Mouse (Mus musculus) thymus, adult 2 months (tissue): ENCODE data around the gene Olfr465-ps1. TPM values are rescaled to one million over a fixed set of nuclear protein-coding genes. Genes with fewer than 3 reads are reported as not detected.

ENCODE experiments used
- DNase-seq: peaks from one replicate; pipeline ENCODE4 v3.0.0; 2021
- H3K27ac ChIP-seq: fragments of 200-500 bp; 2 replicates; pipeline ENCODE4 v1.5.1; 2012; ENCODE audit warnings: low read length, control low read depth; ENCODE audit not compliant: control insufficient read depth, insufficient read depth
- H3K27me3 ChIP-seq: fragments of 200-500 bp; 2 replicates; pipeline ENCODE4 v1.6.1; 2012; ENCODE audit warnings: mild to moderate bottlenecking, low read length, moderate library complexity, mixed read lengths; ENCODE audit not compliant: control insufficient read depth, insufficient read depth
- H3K36me3 ChIP-seq: fragments of 200-500 bp; 2 replicates; pipeline ENCODE4 v1.6.1; 2012; ENCODE audit warnings: mild to moderate bottlenecking, low read length, moderate library complexity; ENCODE audit not compliant: control insufficient read depth, insufficient read depth
- H3K4me1 ChIP-seq: fragments of 200-500 bp; replicated peaks from 2 replicates; pipeline ENCODE4 v1.6.1; 2012; ENCODE audit warnings: low read length; ENCODE audit not compliant: control insufficient read depth, insufficient read depth
- H3K4me3 ChIP-seq: fragments of 200-500 bp; 2 replicates; pipeline ENCODE4 v1.5.1; 2012; ENCODE audit warnings: mild to moderate bottlenecking, low read length, control low read depth, moderate library complexity; ENCODE audit not compliant: control insufficient read depth, insufficient read depth
- CTCF ChIP-seq: fragments of 200-500 bp; IDR thresholded peaks from 2 replicates; pipeline ENCODE4 v1.5.1; 2012; ENCODE audit warnings: mild to moderate bottlenecking, control low read depth, low read length, moderate library complexity, borderline replicate concordance; ENCODE audit not compliant: control insufficient read depth, poor library complexity, insufficient read depth; ENCODE audit errors: extremely low read depth
- POLR2A ChIP-seq: fragments of 200-500 bp; IDR thresholded peaks from 2 replicates; pipeline ENCODE4 v1.6.1; 2012; ENCODE audit warnings: mild to moderate bottlenecking, low read length, control low read depth, moderate library complexity; ENCODE audit not compliant: control insufficient read depth, poor library complexity, insufficient read depth; ENCODE audit errors: extremely low read depth
- WGBS: fragments of 180-500 bp; shearing (Covaris S2); methylation state at CpG from one replicate; pipeline ENCODE4 v1.1.7; 2018; 5-methylcytosine and 5-hydroxymethylcytosine counted together
- polyA plus RNA-seq: library from polyadenylated mRNA; depleted of rRNA; stranded (reverse); fragments of >200 nt; gene quantifications from 2 replicates; pipeline ENCODE4 v1.2.3, GENCODE M21; 2012; rRNA removed

Olfr465-ps1 gene
- polyA plus RNA-seq, 1 experiment, result not detected

DNA sequence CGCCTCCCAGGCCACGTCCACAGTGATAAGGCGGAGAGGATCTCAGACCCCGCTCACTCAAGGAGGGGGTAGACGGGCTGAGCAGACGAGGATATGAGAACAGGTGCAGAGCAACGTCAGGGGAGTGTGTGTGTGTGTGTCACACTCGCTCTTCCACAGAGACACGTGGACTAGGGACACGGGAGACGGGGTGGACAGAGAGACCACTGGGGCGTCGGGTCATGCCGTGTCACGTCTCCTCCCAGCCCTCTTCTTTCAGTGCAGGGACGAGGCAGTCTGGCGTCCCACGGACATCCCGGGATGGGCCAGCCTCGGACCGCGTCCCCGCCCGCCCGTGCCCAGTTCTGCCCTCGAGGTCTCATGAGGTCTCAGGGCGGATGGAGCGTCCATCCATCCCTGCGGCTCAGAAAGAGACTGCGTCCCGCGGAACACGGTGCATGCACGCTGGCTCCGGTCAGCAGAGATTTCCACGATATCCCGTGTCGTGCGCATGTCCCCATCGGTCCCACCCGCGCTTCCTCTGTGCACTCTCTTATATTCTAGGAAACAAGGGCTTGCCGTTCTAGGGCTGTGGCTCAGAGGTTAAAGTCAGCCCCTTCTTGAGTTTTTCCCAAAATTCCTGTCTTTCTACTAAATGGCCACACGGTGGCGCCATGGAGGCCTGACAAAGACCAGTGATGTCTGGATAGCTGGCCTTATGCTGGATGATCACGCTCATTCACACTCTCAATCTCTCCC is 38.0 kb downstream of the Olfr465-ps1 start:
- TF ChIP-seq POLR2A (no peak), CTCF (no peak)
- Histone ChIP-seq H3K4me3 (no peak overlapping the region), H3K27me3 (no peaks in the 10 kb centered on the region), H3K27ac (no peak overlapping the region), H3K4me1 (no peaks in the 10 kb centered on the region), H3K36me3 (no peaks in the 10 kb centered on the region)
- DNase-seq, result peak; percentile 18
- 25% methylated on average over 46 of the region's 46 CpGs for WGBS

DNA sequence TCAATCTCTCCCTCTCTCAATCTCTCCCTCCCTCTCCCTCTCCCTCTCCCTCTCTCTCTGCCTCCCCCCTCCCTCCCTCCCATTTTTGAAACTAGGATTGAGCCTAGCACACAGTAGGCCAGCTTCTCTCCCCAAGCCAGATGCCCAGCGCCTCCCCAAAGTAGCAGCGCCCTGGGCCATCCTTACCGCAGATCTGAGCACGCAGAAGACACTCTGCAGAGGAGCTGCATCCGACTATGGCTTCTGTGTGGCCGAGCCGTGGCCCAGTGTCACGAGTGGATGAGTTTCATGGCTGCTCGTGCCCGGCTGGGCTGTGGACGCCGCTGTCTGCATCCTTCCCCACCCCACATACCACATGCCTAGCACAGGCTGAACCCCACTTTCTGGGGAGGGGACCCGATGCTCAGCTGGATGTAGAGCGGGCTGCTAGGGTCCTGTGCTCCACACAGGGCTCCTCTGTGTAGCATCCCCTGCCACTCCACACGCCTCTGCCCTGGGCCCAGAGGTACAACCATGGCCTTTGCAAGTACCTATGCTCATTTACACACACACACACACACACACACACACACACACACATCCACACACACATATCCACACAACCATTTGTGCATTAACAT is 38.7 kb downstream of the Olfr465-ps1 start:
- 59% methylated on average over 15 of the region's 15 CpGs for WGBS
- H3K27ac ChIP-seq, result no peak overlapping the region
- H3K4me1 ChIP-seq, result no peaks in the 10 kb centered on the region
- no peak overlapping the region for H3K4me3 ChIP-seq
- DNase-seq, result no peak
- H3K36me3 ChIP-seq, result no peaks in the 10 kb centered on the region
- no peak for TF ChIP-seq CTCF
- TF ChIP-seq POLR2A, result no peak
- H3K27me3 ChIP-seq, result no peaks in the 10 kb centered on the region

Other genes starting within 250 kb of the Olfr465-ps1 start
- gene Cntnap3, start 234.1 kb upstream of the Olfr465-ps1 start, polyA plus RNA-seq, result 0.01 and 0.03 TPM in 2 replicates
- gene Spata31, start 220.7 kb upstream of the Olfr465-ps1 start, polyA plus RNA-seq, result not detected in 2 replicates
- gene Spata31d1c, start 105.0 kb upstream of the Olfr465-ps1 start, polyA plus RNA-seq, result not detected in 2 replicates
- gene Prss47, start 85.3 kb upstream of the Olfr465-ps1 start, polyA plus RNA-seq, result not detected in 2 replicates
- 17.9 and 19.5 TPM in 2 replicates for gene Mfsd14b, start 25.1 kb upstream of the Olfr465-ps1 start, polyA plus RNA-seq
- gene Olfr466, start 12.2 kb downstream of the Olfr465-ps1 start, polyA plus RNA-seq, result not detected in 2 replicates
- 0.04 TPM in 1 of 2 replicates, not detected in the other for gene Nlrp4f, start 67.9 kb downstream of the Olfr465-ps1 start, polyA plus RNA-seq
- gene Gm10775, start 121.5 kb downstream of the Olfr465-ps1 start, polyA plus RNA-seq, result not detected in 2 replicates
- gene Zfp369, start 140.7 kb downstream of the Olfr465-ps1 start, polyA plus RNA-seq, result 43.9 and 52.8 TPM in 2 replicates